27 mouse cellular contexts compared by ENCODE assay signal in genomic region chr13:25160804-25161203, GRCm38 (mm10).
"Had no signal": no experiment of that assay in that cellular context is flagged by ENCODE, and none has a peak within 500 bp of the region (broad histone marks: within the 10 kb centered on the region; RNA-seq: fewer than 3 reads in every experiment).

No protein-coding gene starts in this region.

- H3K4me2 ChIP-seq: heart, embryonic 12.5 days; hindbrain, embryonic 12.5 days; hindbrain, embryonic 15.5 days; kidney, embryonic 15.5 days; limb, embryonic 13.5 days; limb, embryonic 15.5 days; liver, embryonic 12.5 days had no signal

- H3K4me3 ChIP-seq: gastrocnemius, adult 2 months; heart, embryonic 10.5 days; heart, embryonic 12.5 days; hindbrain, embryonic 10.5 days; hindbrain, embryonic 12.5 days; hindbrain, embryonic 15.5 days; kidney, embryonic 15.5 days; limb, embryonic 13.5 days; limb, embryonic 15.5 days; liver, embryonic 12.5 days had no signal

- H3K4me1 ChIP-seq: heart, embryonic 12.5 days; hindbrain, embryonic 12.5 days; hindbrain, embryonic 15.5 days; kidney, embryonic 15.5 days; liver, embryonic 12.5 days had no signal

- H3K9ac ChIP-seq: heart, embryonic 12.5 days; hindbrain, embryonic 12.5 days; hindbrain, embryonic 15.5 days; kidney, embryonic 15.5 days; limb, embryonic 13.5 days; limb, embryonic 15.5 days; liver, embryonic 12.5 days; liver, embryonic 14.5 days had no signal

- H3K36me3 ChIP-seq: heart, embryonic 10.5 days; heart, embryonic 12.5 days; hindbrain, embryonic 10.5 days; hindbrain, embryonic 12.5 days; hindbrain, embryonic 15.5 days; kidney, embryonic 15.5 days; limb, embryonic 13.5 days; limb, embryonic 15.5 days; liver, embryonic 12.5 days had no signal

- ATAC-seq: hindbrain, postnatal 0 days; intestine, embryonic 16.5 days; liver, embryonic 12.5 days had no signal

- H3K27ac ChIP-seq: gastrocnemius, adult 2 months; heart, embryonic 10.5 days; hindbrain, embryonic 10.5 days; hindbrain, embryonic 12.5 days; hindbrain, embryonic 15.5 days; hindbrain, postnatal 0 days; kidney, embryonic 15.5 days; kidney, postnatal 0 days; limb, embryonic 13.5 days; limb, embryonic 15.5 days; liver, embryonic 12.5 days; liver, embryonic 14.5 days had no signal

- H3K27me3 ChIP-seq: heart, embryonic 12.5 days; hindbrain, embryonic 12.5 days; hindbrain, embryonic 15.5 days; kidney, embryonic 15.5 days; limb, embryonic 13.5 days; limb, embryonic 15.5 days; liver, embryonic 12.5 days had no signal

- H3K9me3 ChIP-seq: heart, embryonic 10.5 days; heart, embryonic 12.5 days; hindbrain, embryonic 10.5 days; hindbrain, embryonic 12.5 days; hindbrain, embryonic 15.5 days; kidney, embryonic 15.5 days; limb, embryonic 13.5 days; limb, embryonic 15.5 days; liver, embryonic 12.5 days had no signal

- DNase-seq: gastrocnemius, adult 2 months; gastrocnemius, postnatal 10 days; gastrocnemius, postnatal 25 days; heart, adult 18-20 months; heart, postnatal 10 days; heart, postnatal 4 days; kidney, adult 11 months; kidney, adult 2 months; kidney, adult 9 months; kidney, postnatal 14 days; kidney, postnatal 36 days; layer of hippocampus, adult 9-11 months; layer of hippocampus, postnatal 36 days; left cerebral cortex, postnatal 4 days had no signal
